Mouse (Mus musculus): ENCODE data around the gene Nphs2.

Gene Nphs2

DNA sequence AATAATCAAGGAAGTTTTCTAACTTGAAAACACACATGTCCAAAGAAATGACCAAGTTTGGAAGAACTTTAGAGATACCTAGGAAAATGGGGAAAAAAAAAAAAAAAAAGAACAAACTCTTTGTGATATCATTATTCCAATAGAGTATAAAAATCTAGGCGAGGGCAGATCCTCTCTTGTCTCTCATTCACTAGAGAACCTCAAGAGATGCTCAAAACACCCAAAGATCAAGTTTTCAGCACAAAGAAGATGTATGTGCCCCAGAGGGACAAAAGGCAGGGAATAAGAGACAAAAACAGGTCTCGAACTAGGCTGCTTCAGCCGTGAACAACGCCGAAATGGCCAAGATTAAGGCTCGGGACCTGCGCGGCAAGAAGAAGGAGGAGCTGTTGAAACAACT, 55.2 kb downstream of the Nphs2 start, which contains the start of gene Gm2000:
Gene Gm2000, plus strand, starts transcription at position 301 of the 400 bp plus-strand sequence.
- no peak for DNase-seq (ENCODE audit: low spot score in 2 of 2)

All from frontal cortex, postnatal 14 days (tissue).